Mouse (Mus musculus) hindbrain, embryonic 14.5 days (tissue): ENCODE results near the gene Tsen34. TPM values are rescaled to one million over a fixed set of nuclear protein-coding genes. Genes with fewer than 3 reads are reported as not detected.

ENCODE experiments used
- ATAC-seq: fragments of 200-750 bp; cut with Nextera tagmentation; 2 replicates; pipeline ENCODE4 v1.8.0; 2017; ENCODE audit warnings: moderate number of reproducible peaks, mild to moderate bottlenecking, moderate TSS enrichment, moderate library complexity; ENCODE audit not compliant: low FRiP score
- DNase-seq: peaks from one replicate; pipeline ENCODE4 v3.0.0-alpha.2; 2015; ENCODE audit warnings: low spot score
- H3K27ac ChIP-seq: fragments of 300-500 bp; sonication (generic); 2 replicates; pipeline ENCODE4 v1.5.1; 2014; ENCODE audit warnings: mild to moderate bottlenecking, moderate library complexity
- H3K27me3 ChIP-seq: fragments of 300-500 bp; sonication (generic); 2 replicates; pipeline ENCODE4 v1.6.1; 2014; ENCODE audit warnings: mild to moderate bottlenecking, low read length, mixed read lengths; ENCODE audit not compliant: control insufficient read depth, insufficient read depth
- H3K36me3 ChIP-seq: fragments of 300-500 bp; sonication (generic); replicated peaks from 2 replicates; pipeline ENCODE4 v1.6.1; 2014; ENCODE audit not compliant: control insufficient read depth, insufficient read depth
- H3K4me1 ChIP-seq: fragments of 300-500 bp; sonication (generic); replicated peaks from 2 replicates; pipeline ENCODE4 v1.6.1; 2014; ENCODE audit warnings: antibody characterized with exemption, low read length, mixed read lengths; ENCODE audit not compliant: control insufficient read depth, insufficient read depth
- H3K4me2 ChIP-seq: fragments of 300-500 bp; sonication (generic); replicated peaks from 2 replicates; pipeline ENCODE4 v1.6.1; 2014; ENCODE audit warnings: mild to moderate bottlenecking, moderate library complexity
- H3K4me3 ChIP-seq: fragments of 300-500 bp; sonication (generic); replicated peaks from 2 replicates; pipeline ENCODE4 v1.5.1; 2014; ENCODE audit warnings: mild to moderate bottlenecking, low read length
- H3K9ac ChIP-seq: fragments of 300-500 bp; sonication (generic); 2 replicates; pipeline ENCODE4 v1.6.1; 2014
- H3K9me3 ChIP-seq: fragments of 300-500 bp; sonication (generic); 2 replicates; pipeline ENCODE4 v1.6.1; 2016; ENCODE audit warnings: low read length; ENCODE audit not compliant: control insufficient read depth
- WGBS: fragments of 180-500 bp; shearing (Covaris S2); extraction: QIAGEN DNeasy Blood & Tissue Kit; methylation state at CpG from one replicate; pipeline ENCODE4 v1.1.7; 2014; 5-methylcytosine and 5-hydroxymethylcytosine counted together
- polyA plus RNA-seq: library from polyadenylated mRNA; unstranded; fragments of >200 nt; fragmentation: Nextera tagmentation; extraction: Ambion mirVana; gene quantifications from 2 replicates; pipeline ENCODE4 v1.2.1, GENCODE M21; 2014

The Tsen34 gene
- polyA plus RNA-seq, 1 experiment from 2014 or later: 263 TPM

DNA sequence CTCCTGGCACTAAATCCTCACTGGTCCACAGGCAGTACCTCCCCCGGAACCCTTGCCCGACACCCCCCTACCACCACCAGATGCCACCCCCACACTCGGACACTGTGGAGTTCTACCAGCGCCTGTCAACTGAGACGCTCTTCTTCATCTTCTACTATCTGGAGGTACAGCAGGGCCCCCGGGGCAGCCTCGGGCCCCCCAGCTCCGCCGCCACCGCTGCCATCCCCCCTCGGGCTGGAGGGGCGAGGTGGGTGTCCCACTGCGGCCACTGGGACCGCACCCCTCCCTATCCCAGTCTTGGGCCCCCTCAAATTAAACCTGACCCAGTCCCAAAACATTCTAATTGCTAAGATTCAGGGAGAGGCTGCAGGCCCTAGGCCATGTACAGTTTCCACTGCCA lies 34.1 kb upstream of the Tsen34 start:
- Histone ChIP-seq H3K36me3 (peaks cover 97% of the 10 kb centered on the region), H3K4me2 (no peak overlapping the region)

DNA sequence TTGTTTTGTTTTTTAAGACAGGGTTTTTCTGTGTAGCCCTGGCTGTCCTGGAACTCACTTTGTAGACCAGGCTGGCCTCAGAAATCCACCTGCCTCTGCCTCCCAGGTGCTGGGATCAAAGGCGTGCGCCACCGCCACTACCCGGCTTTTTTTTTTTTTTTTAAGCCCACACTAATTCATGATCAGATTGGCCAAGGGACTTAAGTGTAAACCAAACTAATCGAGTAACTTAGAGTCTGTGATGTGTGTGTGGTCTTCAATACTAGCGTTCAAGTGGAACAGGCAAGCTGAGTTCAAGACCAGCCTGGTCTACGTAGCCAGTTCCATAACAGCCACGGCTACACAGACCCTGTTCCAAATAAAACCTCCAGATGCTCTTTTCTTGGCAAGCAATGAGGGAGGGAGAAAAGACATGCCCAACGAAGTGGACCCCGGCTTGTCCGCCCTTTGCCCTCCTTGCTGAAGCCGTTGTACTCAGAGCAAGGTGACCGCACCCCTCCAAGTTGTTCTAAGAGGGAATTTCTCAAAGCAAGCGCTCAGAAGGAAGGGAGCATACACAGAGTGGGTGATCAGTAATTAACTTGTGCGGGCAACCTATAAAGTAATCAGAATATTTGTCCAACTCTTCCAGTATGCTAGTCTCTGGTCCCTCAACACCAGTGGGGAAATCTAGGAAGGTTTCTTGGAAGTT lies 28.0 kb upstream of the Tsen34 start:
- Histone ChIP-seq H3K27ac (peak overlapping the region; percentile 82), H3K9ac (peak overlapping the region; percentile 70), H3K4me3 (peak overlapping the region; percentile 61), H3K9me3 (no peaks in the 10 kb centered on the region), H3K27me3 (no peaks in the 10 kb centered on the region), H3K4me1 (peaks cover 15% of the 10 kb centered on the region), H3K36me3 (peaks cover 36% of the 10 kb centered on the region), H3K4me2 (peak overlapping the region; percentile 69)
- 35% methylated on average over 15 of the region's 15 CpGs for WGBS
- peak; percentile 24; the same call in 1 of the 2 replicates for ATAC-seq
- no peak for DNase-seq

More for the DNA sequence above, 34.1 kb upstream of the Tsen34 start:
- Histone ChIP-seq H3K27ac (no peak overlapping the region), H3K27me3 (no peaks in the 10 kb centered on the region), H3K9me3 (no peaks in the 10 kb centered on the region), H3K4me1 (0 out of 2 replicates have a peak, but pooled peaks cover under 1% of the 10 kb centered on the region), H3K9ac (no peak overlapping the region), H3K4me3 (no peak overlapping the region)
- 95% methylated on average over 14 of the region's 14 CpGs for WGBS
- ATAC-seq (no peak), DNase-seq (no peak)

DNA sequence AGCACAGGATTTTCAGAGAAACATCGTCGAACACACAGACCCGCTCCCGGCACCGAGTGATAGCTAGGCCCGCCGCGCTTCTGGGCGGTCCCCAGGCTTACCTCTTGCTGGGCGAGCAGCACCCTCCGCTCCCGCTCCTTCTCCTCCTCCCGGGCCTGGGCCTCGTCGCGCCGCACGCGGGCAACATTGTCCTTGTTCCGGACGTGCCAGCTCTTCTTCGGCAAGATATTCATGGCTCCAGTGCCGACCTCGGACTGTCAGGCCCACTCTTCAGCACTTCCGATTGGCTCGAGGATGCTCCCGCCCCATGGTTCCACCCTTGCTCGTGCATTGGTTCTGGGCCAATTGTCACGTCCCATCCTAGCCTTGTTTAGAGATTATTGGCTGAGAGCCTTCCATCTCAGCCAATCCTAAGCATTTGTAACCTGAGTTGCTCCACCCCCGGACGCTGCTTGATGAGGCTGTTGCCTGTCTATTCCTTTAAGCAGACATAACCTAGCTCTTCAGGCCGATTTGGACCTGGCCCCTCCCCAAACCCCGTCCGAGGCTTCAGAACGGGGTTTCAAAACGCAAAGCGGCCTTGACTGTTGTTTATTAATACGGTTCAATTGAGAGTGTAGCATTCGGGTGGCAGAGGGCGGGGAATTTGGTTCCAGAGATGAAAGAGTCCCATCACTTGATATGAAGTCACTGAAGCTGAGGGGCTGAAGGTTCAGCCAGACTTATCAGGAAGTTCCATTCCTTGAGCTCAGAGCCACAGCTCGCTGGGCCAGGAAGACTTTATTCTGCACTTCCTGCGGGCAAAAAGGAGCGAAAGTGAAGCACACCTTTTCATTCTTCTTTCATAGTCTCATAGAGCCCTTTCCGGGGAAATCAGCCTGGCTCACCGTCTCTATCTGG lies 27.2 kb upstream of the Tsen34 start, which contains the start of gene Leng1:
TSS of gene Leng1 (minus strand) at position 626 of the 900 bp plus-strand sequence.
- peak; percentile 99 for ATAC-seq
- WGBS: 4% methylated on average over 45 of the region's 45 CpGs
- peak; percentile 97 for DNase-seq
- Histone ChIP-seq H3K9me3 (no peaks in the 10 kb centered on the region), H3K36me3 (peaks cover 28% of the 10 kb centered on the region), H3K27ac (peak within 1 kb of the TSS; percentile 82), H3K9ac (peak within 1 kb of the TSS; percentile 70), H3K4me1 (peaks cover 15% of the 10 kb centered on the region), H3K27me3 (no peaks in the 10 kb centered on the region), H3K4me2 (peak within 1 kb of the TSS; percentile 69), H3K4me3 (peak within 1 kb of the TSS; percentile 61)

DNA sequence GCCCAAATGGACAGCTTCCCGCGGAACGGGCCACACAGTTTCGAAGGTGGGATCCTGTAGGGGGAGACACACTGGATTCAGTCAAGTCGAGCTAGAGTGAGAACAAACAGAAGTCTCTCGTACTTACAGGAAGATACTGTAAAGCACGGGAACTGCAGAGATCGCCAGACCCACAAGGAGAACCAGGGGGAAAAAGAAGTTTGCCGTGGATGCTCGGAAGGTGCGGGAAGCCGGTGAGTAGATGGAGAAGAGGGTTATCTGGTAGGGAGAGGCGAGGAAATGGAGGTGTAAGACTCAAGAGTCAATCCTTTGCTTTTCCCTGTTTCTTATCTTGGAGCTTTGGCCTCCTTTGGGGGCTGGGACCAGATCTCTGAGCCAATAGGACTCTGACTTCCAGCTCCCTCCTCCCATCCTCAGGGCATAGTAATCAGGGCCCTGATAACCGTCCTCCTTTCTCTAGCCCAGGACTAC lies 25.7 kb upstream of the Tsen34 start:
- Histone ChIP-seq H3K4me1 (peaks cover 15% of the 10 kb centered on the region), H3K27ac (no peak overlapping the region), H3K36me3 (peaks cover 13% of the 10 kb centered on the region), H3K4me3 (no peak overlapping the region), H3K27me3 (no peaks in the 10 kb centered on the region), H3K4me2 (no peak overlapping the region), H3K9me3 (no peaks in the 10 kb centered on the region), H3K9ac (no peak overlapping the region)
- DNase-seq: no peak
- 19% methylated on average over 14 of the region's 14 CpGs for WGBS
- no peak for ATAC-seq

DNA sequence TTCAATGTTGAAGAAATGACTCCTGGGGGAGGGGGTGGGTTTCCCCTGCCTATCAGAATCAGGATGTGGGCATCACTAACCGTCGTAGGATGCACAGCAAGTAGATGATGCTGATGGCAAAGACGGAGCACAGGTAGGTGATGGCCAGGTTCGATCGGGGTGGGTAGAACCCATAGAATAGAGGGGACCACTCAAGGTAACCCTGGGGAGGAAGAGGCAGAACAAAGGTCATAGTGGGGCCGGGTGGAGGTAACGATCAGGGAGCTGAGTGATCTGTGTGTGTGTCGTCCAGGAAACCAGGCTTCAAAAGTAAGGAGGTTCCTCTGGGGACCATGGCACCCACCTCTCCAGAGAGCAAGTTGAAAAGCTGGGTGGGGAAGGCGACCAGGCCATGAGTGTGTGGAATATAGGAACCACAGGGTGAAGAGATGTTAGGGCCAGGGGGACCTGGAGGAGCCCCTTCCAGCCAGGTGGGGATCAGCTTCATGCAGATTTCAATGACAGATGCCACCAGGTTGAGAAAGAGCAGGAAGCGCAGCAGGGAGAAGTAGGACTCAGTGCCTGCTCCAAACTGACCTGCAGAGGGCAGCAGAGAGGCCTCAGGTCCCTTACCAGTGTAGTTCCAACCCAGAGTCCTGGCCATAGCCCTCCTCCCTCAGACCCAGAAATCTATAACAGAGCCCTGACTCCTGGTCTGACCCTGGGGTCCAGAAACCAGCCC lies 18.0 kb upstream of the Tsen34 start:
- ATAC-seq: peak; percentile 87
- H3K27me3 ChIP-seq: no peaks in the 10 kb centered on the region
- no peaks in the 10 kb centered on the region for H3K9me3 ChIP-seq
- no peak overlapping the region for H3K9ac ChIP-seq
- no peaks in the 10 kb centered on the region for H3K4me1 ChIP-seq
- no peak overlapping the region for H3K27ac ChIP-seq
- no peak overlapping the region for H3K4me3 ChIP-seq
- H3K36me3 ChIP-seq: peaks cover 15% of the 10 kb centered on the region
- no peak overlapping the region for H3K4me2 ChIP-seq
- peak; percentile 90 for DNase-seq
- WGBS: 71% methylated on average over 10 of the region's 10 CpGs

DNA sequence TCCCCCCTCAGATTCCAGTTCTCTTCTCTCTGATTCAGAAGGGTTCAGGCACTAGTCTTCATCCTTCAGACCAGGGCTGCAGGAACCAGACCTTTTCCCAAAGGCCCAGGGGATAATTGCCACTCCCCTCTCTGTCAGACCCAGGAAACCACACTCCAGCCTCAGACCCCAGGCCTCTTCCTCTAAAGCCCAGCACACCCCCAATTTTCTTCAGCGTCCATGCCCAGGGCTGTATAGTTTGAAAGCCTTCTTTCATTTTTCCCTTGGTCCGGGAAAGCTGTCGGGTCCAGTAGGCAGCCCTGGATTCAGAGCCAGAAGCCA lies 17.5 kb upstream of the Tsen34 start:
- ATAC-seq: no peak; the same call in 1 of the 2 replicates
- no peak overlapping the region for H3K9ac ChIP-seq
- H3K27ac ChIP-seq: no peak overlapping the region
- no peak for DNase-seq
- H3K4me3 ChIP-seq: no peak overlapping the region
- no peak overlapping the region for H3K4me2 ChIP-seq
- H3K27me3 ChIP-seq: no peaks in the 10 kb centered on the region
- H3K4me1 ChIP-seq: no peaks in the 10 kb centered on the region
- 74% methylated on average over 3 of the region's 3 CpGs for WGBS
- no peaks in the 10 kb centered on the region for H3K9me3 ChIP-seq
- H3K36me3 ChIP-seq: peaks cover 21% of the 10 kb centered on the region

DNA sequence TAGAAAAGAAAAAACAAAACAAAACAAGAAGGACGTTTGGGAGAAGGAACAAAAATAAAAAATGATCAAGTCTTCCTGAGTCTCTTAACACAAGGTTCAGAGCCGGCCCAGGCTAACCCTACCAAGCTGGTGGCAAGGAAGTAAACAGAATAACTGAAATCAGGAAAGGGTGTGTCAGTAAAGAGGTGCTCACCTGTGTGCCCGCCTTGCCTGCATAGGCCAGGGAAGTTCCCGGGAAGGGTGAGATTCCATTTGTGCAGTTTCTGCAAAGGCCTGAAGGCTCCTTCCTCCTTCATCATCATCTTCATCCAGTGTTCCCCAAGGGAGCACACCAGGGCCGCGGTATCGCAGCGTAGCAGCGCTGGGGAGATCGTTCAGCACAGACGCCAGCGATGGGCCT lies 16.3 kb upstream of the Tsen34 start:
- H3K4me2 ChIP-seq: no peak overlapping the region
- H3K4me1 ChIP-seq: no peaks in the 10 kb centered on the region
- 91% methylated on average over 12 of the region's 12 CpGs for WGBS
- H3K27me3 ChIP-seq: no peaks in the 10 kb centered on the region
- H3K9ac ChIP-seq: no peak overlapping the region
- no peak for ATAC-seq
- H3K27ac ChIP-seq: no peak overlapping the region
- H3K4me3 ChIP-seq: no peak overlapping the region
- H3K36me3 ChIP-seq: peaks cover 29% of the 10 kb centered on the region
- no peak for DNase-seq
- no peaks in the 10 kb centered on the region for H3K9me3 ChIP-seq

DNA sequence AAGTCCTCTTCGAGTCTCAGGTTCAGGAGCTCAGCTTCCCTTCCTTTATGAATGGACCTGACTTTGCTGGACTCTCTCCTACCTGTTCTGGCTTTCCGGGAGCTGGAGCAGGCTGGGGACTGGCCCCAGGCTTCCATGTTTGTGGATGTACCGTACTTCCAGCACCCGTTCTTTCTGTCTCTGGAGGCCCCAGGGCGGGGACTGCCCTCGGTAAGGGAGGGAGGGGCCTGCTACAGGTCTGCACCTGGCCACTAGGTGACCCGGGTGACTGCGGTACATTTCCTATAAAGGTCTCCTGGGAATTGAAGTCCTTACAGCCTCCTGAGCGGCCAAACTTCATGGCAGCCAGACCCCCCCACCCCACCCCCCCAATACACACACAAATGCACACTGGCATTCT lies 15.3 kb upstream of the Tsen34 start, which contains the start of gene Tmc4:
TSS of gene Tmc4 (minus strand) at position 212 of the 400 bp plus-strand sequence.
- Histone ChIP-seq H3K4me1 (no peaks in the 10 kb centered on the region), H3K36me3 (peaks cover 31% of the 10 kb centered on the region), H3K27me3 (no peaks in the 10 kb centered on the region), H3K4me3 (no peak within 1 kb of the TSS), H3K9ac (no peak within 1 kb of the TSS), H3K9me3 (no peaks in the 10 kb centered on the region), H3K27ac (no peak within 1 kb of the TSS), H3K4me2 (no peak within 1 kb of the TSS)
- 65% methylated on average over 9 of the region's 9 CpGs for WGBS
- no peak for ATAC-seq
- DNase-seq: no peak
